Mouse (Mus musculus): ENCODE results near the gene Igfbp7. TPM values are rescaled to one million over a fixed set of nuclear protein-coding genes. Genes with fewer than 3 reads are reported as not detected.

Igfbp7 gene
- total and polyA plus RNA-seq, 3 experiments = 174 to 353 (median 205) TPM

- no peaks in the 10 kb centered on the region for H3K36me3 ChIP-seq (ENCODE audit: control insufficient read depth, insufficient read depth, low read length)
- no peak overlapping the region for H3K9ac ChIP-seq (ENCODE audit: low read depth, low read length)
- no peaks in the 10 kb centered on the region for H3K4me1 ChIP-seq (ENCODE audit: control insufficient read depth, insufficient read depth, low read length)
- H3K27me3 ChIP-seq (ENCODE audit: control insufficient read depth, insufficient read depth, low read length) = no peaks in the 10 kb centered on the region
- intact Hi-C loops (cut with DNase I) = loop anchor here (5.0 kb wide), 1 partner anchor 41 kb away; no protein-coding TSS in a partner anchor
- no peak overlapping the region for H3K27ac ChIP-seq
- no peak for TF ChIP-seq POLR2A (IDR thresholded peaks at IDR 0.05; ENCODE audit: insufficient read depth, low read depth, low read length)
- no peak for TF ChIP-seq CTCF (IDR thresholded peaks at IDR 0.05)
- no peak for TF ChIP-seq EP300 (IDR thresholded peaks at IDR 0.05; ENCODE audit: insufficient read depth, low read depth, low read length)
- no peaks in the 10 kb centered on the region for H3K79me2 ChIP-seq (replicated peaks; ENCODE audit: control insufficient read depth, insufficient read depth, low read length)
- no peak overlapping the region for H3K4me3 ChIP-seq
- DNase-seq = peak in 1 of 2 experiments; percentile 9
- 78% methylated on average over 6 of the region's 6 CpGs for WGBS
Measured at GRCm38 (mm10) chr5:77416058-77416457, 8.2 kb upstream of the Igfbp7 start.

GRCm38 (mm10) chr5:77408530-77408929 is 689 bp upstream of the Igfbp7 start:
- H3K79me2 ChIP-seq (replicated peaks; ENCODE audit: control insufficient read depth, insufficient read depth, low read length) = no peaks in the 10 kb centered on the region
- WGBS = 88% methylated on average over 6 of the region's 6 CpGs
- no peak overlapping the region for H3K4me3 ChIP-seq
- peaks cover 5% of the 10 kb centered on the region; the same call in 1 of the 2 replicates for H3K36me3 ChIP-seq (ENCODE audit: control insufficient read depth, insufficient read depth, low read length)
- H3K27me3 ChIP-seq (ENCODE audit: control insufficient read depth, insufficient read depth, low read length) = no peaks in the 10 kb centered on the region
- H3K27ac ChIP-seq = no peak overlapping the region
- TF ChIP-seq EP300 (IDR thresholded peaks at IDR 0.05; ENCODE audit: insufficient read depth, low read depth, low read length) (no peak), CTCF (IDR thresholded peaks at IDR 0.05) (no peak), POLR2A (IDR thresholded peaks at IDR 0.05; ENCODE audit: insufficient read depth, low read depth, low read length) (no peak)
- no peak overlapping the region for H3K9ac ChIP-seq (ENCODE audit: low read depth, low read length)
- intact Hi-C loops (cut with DNase I) = loop anchor here (5.0 kb wide), 1 partner anchor 54 kb away; no protein-coding TSS in a partner anchor
- no peak for DNase-seq
- H3K4me1 ChIP-seq (ENCODE audit: control insufficient read depth, insufficient read depth, low read length) = peaks cover 3% of the 10 kb centered on the region; the same call in 1 of the 2 replicates

- TF ChIP-seq EP300 (IDR thresholded peaks at IDR 0.05; ENCODE audit: insufficient read depth, low read depth, low read length) = peak; percentile 60; the same call in 1 of the 2 replicates
- TF ChIP-seq CTCF (IDR thresholded peaks at IDR 0.05) = no peak
- 0 out of 2 replicates have a peak, but pooled peaks have one; percentile 28 for TF ChIP-seq POLR2A (IDR thresholded peaks at IDR 0.05; ENCODE audit: insufficient read depth, low read depth, low read length)
- WGBS = 38% methylated on average over 5 of the region's 5 CpGs
- Histone ChIP-seq H3K4me1 (ENCODE audit: control insufficient read depth, insufficient read depth, low read length) (peaks cover 12% of the 10 kb centered on the region), H3K4me3 (peak overlapping the region; percentile 83), H3K27ac (peak overlapping the region; percentile 96), H3K9ac (ENCODE audit: low read depth, low read length) (peak overlapping the region; percentile 46), H3K27me3 (ENCODE audit: control insufficient read depth, insufficient read depth, low read length) (no peaks in the 10 kb centered on the region), H3K36me3 (ENCODE audit: control insufficient read depth, insufficient read depth, low read length) (peaks cover 13% of the 10 kb centered on the region), H3K79me2 (replicated peaks; ENCODE audit: control insufficient read depth, insufficient read depth, low read length) (no peaks in the 10 kb centered on the region)
- intact Hi-C loops (cut with DNase I) = loop anchor here (5.0 kb wide), 1 partner anchor 56 kb away; no protein-coding TSS in a partner anchor
- DNase-seq = peak; percentile 72 to 78
Measured at GRCm38 (mm10) chr5:77406371-77406871, 1.4 kb downstream of the Igfbp7 start.

GRCm38 (mm10) chr5:77405455-77406057 is 2.3 kb downstream of the Igfbp7 start:
- WGBS = 27% methylated on average over 5 of the region's 5 CpGs
- H3K27me3 ChIP-seq (ENCODE audit: control insufficient read depth, insufficient read depth, low read length) = no peaks in the 10 kb centered on the region
- H3K9ac ChIP-seq (ENCODE audit: low read depth, low read length) = peak overlapping the region; percentile 43; the same call in 1 of the 2 replicates
- peaks cover 15% of the 10 kb centered on the region for H3K36me3 ChIP-seq (ENCODE audit: control insufficient read depth, insufficient read depth, low read length)
- H3K4me3 ChIP-seq = peak overlapping the region; percentile 83
- intact Hi-C loops (cut with DNase I) = loop anchor here (5.0 kb wide), 1 partner anchor 57 kb away; no protein-coding TSS in a partner anchor
- TF ChIP-seq EP300 (IDR thresholded peaks at IDR 0.05; ENCODE audit: insufficient read depth, low read depth, low read length) (no peak), POLR2A (IDR thresholded peaks at IDR 0.05; ENCODE audit: insufficient read depth, low read depth, low read length) (no peak), CTCF (IDR thresholded peaks at IDR 0.05) (no peak)
- H3K79me2 ChIP-seq (replicated peaks; ENCODE audit: control insufficient read depth, insufficient read depth, low read length) = no peaks in the 10 kb centered on the region
- H3K4me1 ChIP-seq (ENCODE audit: control insufficient read depth, insufficient read depth, low read length) = peaks cover 14% of the 10 kb centered on the region
- DNase-seq = no peak
- peak overlapping the region; percentile 96 for H3K27ac ChIP-seq

- peaks cover 15% of the 10 kb centered on the region for H3K36me3 ChIP-seq (ENCODE audit: control insufficient read depth, insufficient read depth, low read length)
- DNase-seq = no peak
- no peaks in the 10 kb centered on the region for H3K27me3 ChIP-seq (ENCODE audit: control insufficient read depth, insufficient read depth, low read length)
- TF ChIP-seq EP300 (IDR thresholded peaks at IDR 0.05; ENCODE audit: insufficient read depth, low read depth, low read length) = no peak
- no peak for TF ChIP-seq POLR2A (IDR thresholded peaks at IDR 0.05; ENCODE audit: insufficient read depth, low read depth, low read length)
- TF ChIP-seq CTCF (IDR thresholded peaks at IDR 0.05) = no peak
- intact Hi-C loops (cut with DNase I) = loop anchor here (5.0 kb wide), 1 partner anchor 57 kb away; no protein-coding TSS in a partner anchor
- 28% methylated on average over 10 of the region's 10 CpGs for WGBS
- peaks cover 15% of the 10 kb centered on the region for H3K4me1 ChIP-seq (ENCODE audit: control insufficient read depth, insufficient read depth, low read length)
- H3K79me2 ChIP-seq (replicated peaks; ENCODE audit: control insufficient read depth, insufficient read depth, low read length) = no peaks in the 10 kb centered on the region
- peak overlapping the region; percentile 83 for H3K4me3 ChIP-seq
- peak overlapping the region; percentile 96 for H3K27ac ChIP-seq
- peak overlapping the region; percentile 65 for H3K9ac ChIP-seq (ENCODE audit: low read depth, low read length)
Measured at GRCm38 (mm10) chr5:77404941-77405340, 2.9 kb downstream of the Igfbp7 start.

GRCm38 (mm10) chr5:77402901-77403300 is 4.9 kb downstream of the Igfbp7 start:
- intact Hi-C loops (cut with DNase I) = no loop called here
- no peak for DNase-seq
- Histone ChIP-seq H3K27me3 (ENCODE audit: control insufficient read depth, insufficient read depth, low read length) (no peaks in the 10 kb centered on the region), H3K27ac (peak overlapping the region; percentile 65), H3K79me2 (replicated peaks; ENCODE audit: control insufficient read depth, insufficient read depth, low read length) (no peaks in the 10 kb centered on the region), H3K4me3 (no peak overlapping the region), H3K36me3 (ENCODE audit: control insufficient read depth, insufficient read depth, low read length) (peaks cover 24% of the 10 kb centered on the region), H3K9ac (ENCODE audit: low read depth, low read length) (no peak overlapping the region), H3K4me1 (ENCODE audit: control insufficient read depth, insufficient read depth, low read length) (peaks cover 21% of the 10 kb centered on the region)
- TF ChIP-seq POLR2A (IDR thresholded peaks at IDR 0.05; ENCODE audit: insufficient read depth, low read depth, low read length) = no peak
- no peak for TF ChIP-seq EP300 (IDR thresholded peaks at IDR 0.05; ENCODE audit: insufficient read depth, low read depth, low read length)
- WGBS = 40% methylated on average over 5 of the region's 5 CpGs

All from heart, adult 2 months (tissue).